Mouse (Mus musculus) adrenal gland, postnatal 36 days (tissue): ENCODE measurements around the gene Rasl11a. TPM values are rescaled to one million over a fixed set of nuclear protein-coding genes. Genes with fewer than 3 reads are reported as not detected.

Experiments used
- DNase-seq, 2 experiments: peaks; one replicate each; pipeline ENCODE4 v3.0.0; 2021; ENCODE audit warnings: mixed read lengths in 1 of 2
- long read RNA-seq, 2 experiments: library from polyadenylated mRNA; stranded (forward); transcript quantifications; one replicate each; pipeline ENCODE4 v2.0.0; 2021; ENCODE audit warnings: borderline sequencing depth in 2 of 2
- total RNA-seq, 2 experiments: library from RNA; stranded (reverse); gene quantifications; 2 replicates each; pipeline ENCODE4 v1.2.3; 2021

Gene Rasl11a
- total RNA-seq: 1 to 10 TPM; 7.3 to 9.5 TPM
- long read RNA-seq, experiment 1, transcript Rasl11a-201 (4 exons, 1,126 nt): major isoform, 18 of 21 reads
- long read RNA-seq, experiment 1, partial matches to known transcripts: 1 of 21 reads
- long read RNA-seq, experiment 1, other reads (novel, unspliced or antisense): 2 of 21 reads
- long read RNA-seq, experiment 2, transcript Rasl11a-201 (4 exons, 1,126 nt): major isoform, 6 of 6 reads
- long read RNA-seq, experiment 2, partial matches to known transcripts: 0 of 6 reads
- long read RNA-seq, experiment 2, other reads (novel, unspliced or antisense): 0 of 6 reads

DNA sequence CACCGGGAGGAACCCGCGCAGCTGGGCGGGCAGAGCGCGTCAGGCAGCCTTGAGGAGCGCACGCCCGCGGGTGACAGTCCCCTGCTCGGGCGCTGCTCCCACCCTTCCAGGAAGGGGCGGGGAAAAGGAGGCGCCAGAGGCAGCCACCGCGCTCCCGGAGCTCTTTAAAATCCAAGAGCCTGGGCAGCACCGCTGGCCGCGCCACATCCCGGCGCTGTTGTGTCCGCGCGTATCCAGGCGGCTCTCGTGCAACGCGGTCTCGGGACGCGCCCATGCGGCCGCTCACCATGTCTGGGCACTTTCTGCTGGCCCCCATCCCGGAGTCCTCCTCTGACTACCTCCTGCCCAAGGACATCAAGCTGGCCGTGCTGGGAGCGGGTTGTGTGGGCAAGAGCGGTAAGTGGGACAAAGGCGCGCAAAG lies at the start of gene Rasl11a:
Gene Rasl11a (plus strand): TSS at position 127 of the 421 bp plus-strand sequence.
- peak; percentile 94 for DNase-seq

- no peak for DNase-seq
These were observed 49.1 kb upstream of the Rasl11a start for GRCm38 (mm10) chr5:146795728-146796127.

- no peak for DNase-seq
These were observed 46.8 kb upstream of the Rasl11a start for GRCm38 (mm10) chr5:146798031-146798430.

DNA sequence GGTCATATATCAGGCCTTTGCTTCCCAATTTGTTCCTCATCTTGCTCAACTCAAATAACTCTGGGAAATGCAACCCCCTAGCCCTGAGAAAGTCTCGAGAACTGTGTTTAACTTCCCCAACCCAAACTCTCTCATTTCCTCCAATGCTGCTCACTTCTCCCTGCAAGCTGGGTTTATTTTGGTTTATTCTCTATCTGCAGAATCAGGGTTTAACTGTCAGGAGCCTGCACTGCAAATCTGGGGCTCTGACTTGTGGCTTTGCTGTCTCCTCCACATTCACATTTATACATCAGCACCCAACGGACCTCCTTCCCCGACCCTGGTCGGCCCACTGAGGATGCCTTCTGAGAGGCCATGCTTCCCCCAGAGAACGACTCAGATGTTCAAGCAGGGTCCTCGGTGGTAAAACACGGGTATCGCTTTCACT lies 38.9 kb upstream of the Rasl11a start:
- DNase-seq: no peak

DNA sequence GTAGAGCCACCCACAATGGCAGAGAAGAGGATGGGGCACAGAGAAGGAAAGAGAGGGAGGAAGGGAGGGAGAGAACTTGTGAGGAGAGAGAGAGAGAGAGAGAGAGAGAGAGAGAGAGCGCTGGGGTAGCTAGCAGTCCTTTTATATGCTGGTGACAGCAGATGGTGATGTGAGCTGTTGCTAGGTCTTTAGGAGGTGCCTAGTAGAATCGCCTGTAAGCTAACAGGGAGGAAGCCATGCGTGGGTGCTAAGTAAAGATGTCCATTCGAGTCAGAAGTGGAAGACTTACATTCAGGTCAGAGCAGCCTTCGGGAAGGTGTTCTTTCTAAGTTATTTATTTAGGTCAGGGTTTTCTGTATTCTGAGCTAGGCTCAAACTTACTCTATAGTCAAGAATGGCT lies 34.9 kb upstream of the Rasl11a start:
- DNase-seq: no peak

DNA sequence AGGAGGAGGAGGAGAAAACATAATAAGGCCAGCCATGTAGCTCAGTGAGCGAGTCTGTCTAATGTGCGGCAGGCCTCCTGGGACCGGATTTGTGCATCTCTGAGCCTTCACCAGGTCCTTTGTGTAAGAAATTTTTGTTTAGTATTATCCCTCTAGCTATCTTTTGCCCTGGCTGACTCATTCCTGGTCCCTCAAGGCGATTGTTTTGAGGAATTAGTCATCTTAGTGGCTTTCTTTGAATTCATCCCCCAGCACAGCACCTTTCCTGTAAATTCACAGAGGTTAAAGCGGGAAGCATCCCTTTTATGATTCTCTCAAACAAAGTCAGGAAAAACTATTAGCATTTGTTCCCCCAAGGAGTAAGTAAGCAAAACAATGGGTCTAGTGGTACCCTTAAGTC lies 32.0 kb upstream of the Rasl11a start:
- DNase-seq: no peak

DNA sequence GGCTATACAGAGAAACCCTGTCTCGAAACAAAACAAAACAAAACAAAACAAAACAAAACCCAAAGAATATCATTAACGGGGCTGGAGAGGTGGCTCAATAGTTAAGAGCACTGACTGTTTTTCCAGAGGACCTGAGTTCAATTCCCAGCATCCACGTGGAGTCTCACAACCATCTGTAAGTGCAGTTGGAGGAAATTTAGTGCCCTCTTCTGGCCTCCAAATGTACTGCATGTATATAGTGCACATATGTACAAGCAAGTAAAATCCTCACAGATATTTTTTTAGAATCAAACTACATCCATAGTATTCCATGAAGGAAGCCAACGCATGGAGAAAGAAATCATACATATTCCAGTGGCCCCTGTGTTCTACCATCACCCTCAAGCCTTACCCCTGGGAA lies 31.4 kb upstream of the Rasl11a start:
- no peak for DNase-seq

GRCm38 (mm10) chr5:146815394-146815793 lies 29.5 kb upstream of the Rasl11a start:
- DNase-seq: no peak

DNA sequence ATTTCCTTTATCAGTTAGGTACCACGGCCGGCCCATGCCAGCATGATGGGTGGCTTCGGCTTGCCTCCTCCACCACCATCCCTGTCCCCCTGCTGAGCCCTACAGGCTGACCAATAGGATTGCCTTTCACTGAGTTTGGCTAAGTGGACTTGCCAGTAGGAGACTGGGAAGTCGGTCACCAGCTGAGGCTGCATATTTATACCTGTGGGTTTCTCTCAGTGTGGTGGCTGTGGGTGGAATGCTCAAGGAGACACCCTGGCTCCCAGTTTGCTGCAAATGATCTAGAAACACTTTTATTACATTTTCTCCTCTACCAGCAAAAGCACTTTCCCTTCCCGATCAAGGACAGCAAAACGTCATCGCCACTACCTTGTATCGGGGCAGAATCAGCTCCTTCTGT lies 27.3 kb upstream of the Rasl11a start:
- DNase-seq: peak in 1 of 2 experiments; percentile 24

DNA sequence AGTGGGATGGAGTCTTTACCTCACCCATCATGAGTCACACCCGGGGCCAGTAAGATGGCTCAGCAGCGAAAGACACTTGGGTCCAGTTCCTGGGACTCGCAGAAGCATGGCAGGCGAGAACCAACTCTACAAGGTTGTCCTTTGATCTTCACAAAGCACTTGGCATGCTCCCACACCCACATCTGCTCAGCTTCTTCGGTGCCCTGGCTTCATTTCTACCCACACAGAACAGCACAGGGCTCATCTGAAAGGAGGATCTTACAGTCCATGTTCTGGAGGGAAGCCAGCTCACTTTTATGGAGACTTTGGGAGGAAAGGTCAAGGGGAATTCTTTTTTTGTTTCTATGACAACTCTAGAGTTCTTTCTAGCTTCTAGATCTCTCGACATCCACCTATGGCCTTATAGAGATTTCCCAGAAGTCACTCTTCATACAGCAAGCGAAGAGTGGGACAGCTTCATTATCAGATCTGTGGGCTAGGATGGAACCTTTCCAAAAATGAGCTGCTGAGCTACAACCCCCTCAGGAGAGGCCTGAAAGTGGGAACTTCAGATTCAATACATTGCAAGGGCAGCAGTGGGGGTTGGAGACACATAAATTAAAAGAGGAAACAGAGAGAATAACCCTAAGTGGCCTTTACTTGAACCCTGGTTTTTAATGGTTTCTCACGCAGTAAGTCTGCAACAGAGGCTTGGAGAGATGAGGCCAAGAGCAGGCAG lies 25.8 kb upstream of the Rasl11a start:
- peak; percentile 60 to 69 for DNase-seq

GRCm38 (mm10) chr5:146823005-146823404 lies 21.9 kb upstream of the Rasl11a start:
- no peak for DNase-seq

- DNase-seq: no peak
These were observed 15.3 kb upstream of the Rasl11a start for GRCm38 (mm10) chr5:146829528-146829927.

GRCm38 (mm10) chr5:146832435-146832768 lies 12.5 kb upstream of the Rasl11a start:
- DNase-seq: no peak

DNA sequence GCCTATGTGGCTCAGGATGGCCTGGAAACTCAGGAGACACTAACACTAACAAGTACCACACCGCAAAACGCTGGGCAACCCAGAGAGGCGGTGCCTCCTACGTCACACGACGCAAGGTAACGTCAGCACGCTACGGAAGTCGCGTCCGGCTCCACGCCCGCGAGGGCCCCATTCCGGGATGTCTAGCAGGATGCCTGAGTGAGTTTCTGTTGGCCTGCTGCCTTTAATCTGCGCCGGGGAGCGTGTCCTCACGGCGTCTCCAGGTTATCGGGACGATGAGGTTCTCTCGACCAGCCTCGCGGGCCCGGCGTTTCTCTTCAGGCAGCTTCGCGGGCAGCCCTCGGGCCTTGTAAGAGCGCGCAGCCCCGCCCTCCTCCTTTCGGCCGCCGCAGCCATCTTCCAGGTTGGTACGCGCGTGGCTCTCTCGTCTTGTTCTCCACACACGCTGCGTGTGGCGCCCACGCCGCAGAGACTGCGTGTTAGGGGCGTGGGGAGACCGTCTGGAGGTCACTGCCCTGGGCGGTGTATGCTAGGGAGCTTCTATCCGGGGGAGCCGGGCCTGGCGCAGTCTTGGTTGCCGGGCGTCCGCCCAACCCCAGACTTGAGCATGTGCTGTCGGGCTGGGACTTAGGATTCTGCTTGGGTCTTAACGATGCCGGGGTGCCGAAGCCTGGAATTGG lies 12.0 kb upstream of the Rasl11a start, which contains the start of gene Rpl21:
Gene Rpl21 (plus strand): TSS at position 122 of the 680 bp plus-strand sequence.
- peak; percentile 94 to 95 for DNase-seq

- DNase-seq: no peak
These were observed 11.1 kb upstream of the Rasl11a start for GRCm38 (mm10) chr5:146833673-146834201.

DNA sequence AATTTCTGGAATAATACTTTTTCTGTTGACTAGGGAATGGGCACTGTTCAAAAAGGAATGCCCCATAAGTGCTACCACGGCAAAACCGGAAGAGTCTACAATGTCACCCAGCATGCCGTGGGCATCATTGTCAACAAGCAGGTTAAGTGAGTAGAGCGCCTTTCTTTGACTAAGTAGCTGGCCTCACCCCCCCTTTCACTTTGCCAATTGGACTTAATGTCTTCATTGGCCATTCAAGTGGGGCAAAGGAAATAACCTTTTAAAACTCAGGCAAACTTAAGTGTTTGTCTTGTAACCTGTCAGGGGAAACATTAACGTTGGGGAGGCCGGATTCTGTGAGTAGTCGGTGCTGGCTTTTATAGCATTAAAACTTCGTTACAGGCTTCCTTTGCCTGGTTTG lies 9.9 kb upstream of the Rasl11a start:
- no peak for DNase-seq

DNA sequence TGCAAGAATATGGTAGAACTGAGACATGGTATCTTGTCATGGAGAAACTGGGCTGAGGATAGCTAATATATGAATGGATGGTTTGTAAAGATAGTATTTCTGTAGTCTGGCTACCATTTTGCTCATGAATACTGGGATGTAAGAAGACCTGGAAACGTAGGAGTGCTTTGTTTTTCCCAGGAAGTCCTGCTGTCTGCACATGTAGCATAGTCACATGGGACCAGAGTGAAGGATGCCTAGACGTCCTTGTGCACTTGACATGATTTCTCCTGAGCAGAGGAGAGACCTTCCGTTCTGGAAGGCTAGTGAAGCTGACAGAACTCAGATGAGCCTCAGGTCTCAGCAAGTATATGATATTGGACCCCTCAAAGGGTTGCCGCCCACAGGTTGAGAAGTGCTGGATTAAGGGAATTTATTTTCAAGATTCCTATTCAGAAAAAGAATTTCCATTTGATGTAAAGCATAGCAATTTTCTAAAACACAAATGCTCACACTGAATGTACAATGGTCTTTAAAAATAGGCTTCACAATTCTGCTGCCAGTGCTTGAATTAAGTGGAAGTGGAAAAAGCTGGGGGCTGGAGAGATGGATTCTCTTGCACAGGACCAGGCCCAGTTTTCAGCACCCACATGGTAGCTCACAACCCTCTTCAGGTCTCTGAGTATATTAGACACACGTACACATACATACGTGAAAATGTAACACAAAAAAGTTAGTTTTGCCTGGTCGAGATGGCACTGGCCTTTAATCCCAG lies 6.7 kb upstream of the Rasl11a start:
- DNase-seq: no peak

GRCm38 (mm10) chr5:146838836-146839648 lies 5.8 kb upstream of the Rasl11a start:
- no peak for DNase-seq

- DNase-seq: no peak
These were observed 5.1 kb upstream of the Rasl11a start for GRCm38 (mm10) chr5:146839760-146840159.

GRCm38 (mm10) chr5:146840422-146840821 lies 4.4 kb upstream of the Rasl11a start:
- DNase-seq: no peak

DNA sequence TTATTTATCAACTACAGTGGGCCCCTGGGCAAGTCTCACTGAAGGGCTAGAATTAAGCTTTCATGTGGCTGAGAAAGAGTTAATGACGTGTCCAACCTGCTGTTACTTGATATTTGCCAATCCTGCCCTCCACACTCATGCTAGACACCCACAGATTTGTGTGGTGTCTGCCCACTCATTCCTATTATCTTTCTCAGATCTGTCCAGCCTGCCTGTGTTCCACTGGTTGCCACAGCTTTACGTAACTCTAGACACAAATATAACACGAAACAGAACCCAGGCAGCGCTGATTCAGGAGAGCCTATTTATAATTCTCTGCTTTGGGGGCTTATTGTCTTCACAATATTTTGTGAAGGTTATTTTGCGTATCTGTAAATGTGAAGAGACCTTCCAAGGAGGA lies 3.6 kb upstream of the Rasl11a start:
- no peak for DNase-seq
